Mouse (Mus musculus): Measurements from ENCODE around the gene Olig3. TPM values are rescaled to one million over a fixed set of nuclear protein-coding genes. Genes with fewer than 3 reads are reported as not detected.

Olig3 gene
- polyA plus RNA-seq, 1 experiment = 0.09 TPM

DNA sequence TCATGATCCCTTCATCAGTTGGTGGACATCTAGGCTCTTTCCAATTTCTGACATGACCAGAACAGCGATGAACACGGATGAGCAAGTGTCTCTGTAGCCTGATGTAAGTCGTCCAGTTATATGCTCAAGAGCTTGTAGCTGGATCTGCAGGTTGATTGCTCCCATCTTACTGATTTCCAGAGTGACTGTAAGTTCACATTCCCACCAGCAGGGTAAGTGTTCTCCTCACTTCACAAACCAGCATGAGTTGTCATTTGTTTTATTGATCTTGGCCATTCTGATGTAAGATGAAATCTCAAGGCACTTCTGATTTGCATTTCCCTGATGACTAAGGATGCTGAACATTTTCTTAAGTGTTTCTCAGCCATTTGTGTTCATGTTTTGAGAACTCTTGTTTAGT lies 27.8 kb downstream of the Olig3 start:
- TF ChIP-seq CTCF (IDR thresholded peaks at IDR 0.05; ENCODE audit: control insufficient read depth, insufficient read depth, insufficient replicate concordance, low read depth, low read length) (no peak), POLR2A (IDR thresholded peaks at IDR 0.05; ENCODE audit: control insufficient read depth, low read depth, low read length) (no peak)
- Histone ChIP-seq H3K4me1 (ENCODE audit: control insufficient read depth, insufficient read depth, low read length) (no peaks in the 10 kb centered on the region), H3K27me3 (ENCODE audit: control insufficient read depth, insufficient read depth, low read length) (no peaks in the 10 kb centered on the region), H3K27ac (ENCODE audit: control insufficient read depth, insufficient read depth, low read depth, low read length) (no peak overlapping the region), H3K4me3 (ENCODE audit: control insufficient read depth, low read depth, low read length) (no peak overlapping the region), H3K36me3 (ENCODE audit: control insufficient read depth, insufficient read depth, low read length) (no peaks in the 10 kb centered on the region)

DNA sequence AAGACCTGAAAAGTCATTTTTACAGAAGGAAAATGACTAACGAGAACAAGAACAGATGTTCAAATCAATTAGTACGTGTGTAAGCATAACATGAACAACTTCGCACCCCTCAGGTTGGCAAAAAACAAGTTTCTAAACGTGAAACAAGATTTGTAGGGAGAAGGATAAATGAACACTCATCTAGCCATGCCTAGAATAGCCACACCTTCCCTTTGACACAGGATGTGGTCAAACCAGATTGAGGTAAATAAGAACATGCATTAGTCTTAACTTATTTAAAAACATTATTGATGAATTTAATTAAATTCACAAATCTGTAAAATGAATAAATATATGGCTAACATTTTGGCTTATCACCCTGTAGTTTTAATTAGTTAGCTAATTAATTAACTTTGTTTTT lies 35.5 kb downstream of the Olig3 start:
- H3K27me3 ChIP-seq (ENCODE audit: control insufficient read depth, insufficient read depth, low read length) = no peaks in the 10 kb centered on the region
- TF ChIP-seq CTCF (IDR thresholded peaks at IDR 0.05; ENCODE audit: control insufficient read depth, insufficient read depth, insufficient replicate concordance, low read depth, low read length) = no peak
- TF ChIP-seq POLR2A (IDR thresholded peaks at IDR 0.05; ENCODE audit: control insufficient read depth, low read depth, low read length) = no peak
- no peaks in the 10 kb centered on the region for H3K4me1 ChIP-seq (ENCODE audit: control insufficient read depth, insufficient read depth, low read length)
- H3K36me3 ChIP-seq (ENCODE audit: control insufficient read depth, insufficient read depth, low read length) = no peaks in the 10 kb centered on the region
- H3K27ac ChIP-seq (ENCODE audit: control insufficient read depth, insufficient read depth, low read depth, low read length) = no peak overlapping the region
- H3K4me3 ChIP-seq (ENCODE audit: control insufficient read depth, low read depth, low read length) = no peak overlapping the region

DNA sequence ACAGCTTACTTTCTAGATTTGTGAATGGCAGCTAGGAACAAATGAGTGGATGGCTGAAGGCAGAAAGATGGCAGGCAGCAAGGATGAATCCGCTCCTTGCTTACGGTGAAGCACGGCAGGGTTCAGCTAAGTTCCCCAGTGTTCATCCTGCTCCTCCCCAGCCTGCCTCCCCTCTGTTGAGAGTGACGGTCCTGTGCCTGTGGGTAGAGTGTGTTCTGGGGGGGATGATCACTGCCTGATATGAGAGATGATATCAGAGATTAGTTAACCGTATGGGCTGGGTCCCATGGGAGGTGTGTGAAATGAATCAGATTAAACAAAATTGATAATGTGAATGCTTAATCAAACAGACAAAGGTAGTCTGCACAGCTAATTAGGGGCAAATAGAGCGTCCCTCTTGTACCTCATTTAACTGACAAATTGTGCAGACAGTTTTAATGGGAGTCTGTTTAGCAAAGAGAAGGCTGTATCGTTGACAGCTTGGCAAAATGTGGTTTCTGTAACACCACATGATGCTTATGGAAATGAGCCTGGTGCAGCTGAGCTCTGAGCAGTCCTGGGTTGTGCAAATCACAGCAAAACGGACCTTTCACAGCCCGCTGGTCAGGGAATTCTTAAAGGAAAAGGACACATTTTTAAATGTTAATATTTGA lies 40.3 kb downstream of the Olig3 start:
- H3K27ac ChIP-seq (ENCODE audit: control insufficient read depth, insufficient read depth, low read depth, low read length) = no peak overlapping the region
- no peak overlapping the region for H3K4me3 ChIP-seq (ENCODE audit: control insufficient read depth, low read depth, low read length)
- TF ChIP-seq POLR2A (IDR thresholded peaks at IDR 0.05; ENCODE audit: control insufficient read depth, low read depth, low read length) (no peak), CTCF (IDR thresholded peaks at IDR 0.05; ENCODE audit: control insufficient read depth, insufficient read depth, insufficient replicate concordance, low read depth, low read length) (no peak)
- no peaks in the 10 kb centered on the region for H3K36me3 ChIP-seq (ENCODE audit: control insufficient read depth, insufficient read depth, low read length)
- H3K4me1 ChIP-seq (ENCODE audit: control insufficient read depth, insufficient read depth, low read length) = peaks cover 2% of the 10 kb centered on the region; the same call in 1 of the 2 replicates
- H3K27me3 ChIP-seq (ENCODE audit: control insufficient read depth, insufficient read depth, low read length) = no peaks in the 10 kb centered on the region

DNA sequence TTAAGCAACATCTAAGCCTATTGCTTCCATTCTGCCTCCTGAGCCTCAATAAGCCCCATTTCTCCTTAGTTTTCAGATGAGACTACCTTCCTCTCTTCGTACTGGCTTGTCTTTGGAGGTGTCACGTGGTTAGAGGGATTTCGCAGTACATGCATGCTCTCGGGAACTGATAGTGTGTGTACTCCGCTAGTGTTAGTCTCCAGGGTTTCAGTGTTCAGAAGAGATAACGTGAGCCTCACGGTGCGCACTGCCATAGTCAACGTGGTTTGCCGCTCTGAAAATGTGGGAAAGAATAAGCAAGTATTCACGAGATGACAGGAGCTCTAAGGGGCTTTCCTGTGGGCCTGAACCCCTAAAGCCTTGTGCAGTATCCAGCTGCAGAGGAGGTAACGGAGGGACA lies 41.1 kb downstream of the Olig3 start:
- Histone ChIP-seq H3K27ac (ENCODE audit: control insufficient read depth, insufficient read depth, low read depth, low read length) (no peak overlapping the region), H3K27me3 (ENCODE audit: control insufficient read depth, insufficient read depth, low read length) (no peaks in the 10 kb centered on the region), H3K4me3 (ENCODE audit: control insufficient read depth, low read depth, low read length) (no peak overlapping the region), H3K36me3 (ENCODE audit: control insufficient read depth, insufficient read depth, low read length) (no peaks in the 10 kb centered on the region), H3K4me1 (ENCODE audit: control insufficient read depth, insufficient read depth, low read length) (peaks cover 2% of the 10 kb centered on the region; the same call in 1 of the 2 replicates)
- TF ChIP-seq POLR2A (IDR thresholded peaks at IDR 0.05; ENCODE audit: control insufficient read depth, low read depth, low read length) = no peak
- TF ChIP-seq CTCF (IDR thresholded peaks at IDR 0.05; ENCODE audit: control insufficient read depth, insufficient read depth, insufficient replicate concordance, low read depth, low read length) = no peak

DNA sequence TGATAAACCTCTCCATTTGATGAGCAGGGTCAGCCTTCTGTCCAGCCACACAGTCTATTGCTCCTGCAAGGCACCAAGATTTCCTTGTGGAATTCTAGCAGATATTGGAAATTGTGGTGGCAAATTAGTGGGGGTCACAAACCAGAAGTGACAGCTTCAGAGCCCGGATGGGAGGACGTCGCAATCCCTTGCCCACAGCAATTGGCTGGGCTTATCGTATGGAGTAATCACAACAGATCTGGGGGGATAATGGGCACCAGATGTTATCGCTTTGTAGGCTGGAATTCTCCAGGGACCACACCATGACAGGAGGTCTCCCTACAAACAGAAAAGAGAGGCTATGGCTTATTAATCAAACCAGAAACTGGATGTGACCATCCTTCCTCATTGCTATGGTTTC lies 44.8 kb downstream of the Olig3 start:
- H3K36me3 ChIP-seq (ENCODE audit: control insufficient read depth, insufficient read depth, low read length) = no peaks in the 10 kb centered on the region
- H3K4me3 ChIP-seq (ENCODE audit: control insufficient read depth, low read depth, low read length) = no peak overlapping the region
- no peaks in the 10 kb centered on the region for H3K27me3 ChIP-seq (ENCODE audit: control insufficient read depth, insufficient read depth, low read length)
- H3K4me1 ChIP-seq (ENCODE audit: control insufficient read depth, insufficient read depth, low read length) = peaks cover 2% of the 10 kb centered on the region; the same call in 1 of the 2 replicates
- no peak for TF ChIP-seq POLR2A (IDR thresholded peaks at IDR 0.05; ENCODE audit: control insufficient read depth, low read depth, low read length)
- no peak for TF ChIP-seq CTCF (IDR thresholded peaks at IDR 0.05; ENCODE audit: control insufficient read depth, insufficient read depth, insufficient replicate concordance, low read depth, low read length)
- no peak overlapping the region for H3K27ac ChIP-seq (ENCODE audit: control insufficient read depth, insufficient read depth, low read depth, low read length)

DNA sequence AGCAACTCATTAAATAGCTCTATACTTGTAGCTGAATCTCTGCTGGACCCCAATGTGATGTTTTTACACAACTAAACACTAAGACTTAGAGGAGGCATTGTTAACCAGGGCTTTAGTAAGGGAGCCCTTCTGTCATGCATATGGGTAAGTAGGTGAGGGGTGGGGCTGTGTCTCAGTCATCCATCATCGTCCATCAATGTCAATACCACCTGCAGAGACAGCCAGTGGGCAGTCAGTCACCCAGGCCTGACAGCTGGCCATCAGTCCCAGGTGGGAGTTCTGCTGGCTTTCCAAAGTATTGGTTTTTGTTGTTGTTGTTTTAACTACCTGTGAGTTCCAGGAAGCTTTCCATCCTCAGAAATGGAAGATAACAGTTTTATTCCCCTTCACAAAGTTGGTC lies 48.1 kb downstream of the Olig3 start:
- Histone ChIP-seq H3K4me1 (ENCODE audit: control insufficient read depth, insufficient read depth, low read length) (no peaks in the 10 kb centered on the region), H3K4me3 (ENCODE audit: control insufficient read depth, low read depth, low read length) (no peak overlapping the region), H3K27me3 (ENCODE audit: control insufficient read depth, insufficient read depth, low read length) (no peaks in the 10 kb centered on the region), H3K27ac (ENCODE audit: control insufficient read depth, insufficient read depth, low read depth, low read length) (no peak overlapping the region), H3K36me3 (ENCODE audit: control insufficient read depth, insufficient read depth, low read length) (no peaks in the 10 kb centered on the region)
- TF ChIP-seq POLR2A (IDR thresholded peaks at IDR 0.05; ENCODE audit: control insufficient read depth, low read depth, low read length) = no peak
- TF ChIP-seq CTCF (IDR thresholded peaks at IDR 0.05; ENCODE audit: control insufficient read depth, insufficient read depth, insufficient replicate concordance, low read depth, low read length) = no peak

DNA sequence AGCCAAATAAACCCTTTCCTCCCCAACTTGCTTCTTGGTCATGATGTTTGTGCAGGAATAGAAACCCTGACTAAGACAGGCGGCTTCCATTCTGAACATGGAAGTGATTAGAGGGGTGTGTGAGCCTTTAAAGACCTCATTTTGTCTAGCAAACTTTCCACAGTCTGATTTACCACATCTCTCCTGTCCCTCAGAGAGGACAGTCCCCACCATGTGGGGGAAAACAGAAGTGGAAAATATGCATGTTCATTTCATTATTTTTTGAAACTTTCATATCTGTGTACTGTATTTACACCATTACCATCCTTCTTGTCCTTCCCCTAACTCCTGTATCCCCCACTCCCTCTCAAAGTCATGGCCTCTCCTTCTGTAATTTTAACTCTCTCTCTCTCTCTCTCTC lies 49.6 kb downstream of the Olig3 start:
- no peaks in the 10 kb centered on the region for H3K27me3 ChIP-seq (ENCODE audit: control insufficient read depth, insufficient read depth, low read length)
- H3K4me1 ChIP-seq (ENCODE audit: control insufficient read depth, insufficient read depth, low read length) = no peaks in the 10 kb centered on the region
- H3K36me3 ChIP-seq (ENCODE audit: control insufficient read depth, insufficient read depth, low read length) = no peaks in the 10 kb centered on the region
- TF ChIP-seq CTCF (IDR thresholded peaks at IDR 0.05; ENCODE audit: control insufficient read depth, insufficient read depth, insufficient replicate concordance, low read depth, low read length) (no peak), POLR2A (IDR thresholded peaks at IDR 0.05; ENCODE audit: control insufficient read depth, low read depth, low read length) (no peak)
- H3K27ac ChIP-seq (ENCODE audit: control insufficient read depth, insufficient read depth, low read depth, low read length) = no peak overlapping the region
- H3K4me3 ChIP-seq (ENCODE audit: control insufficient read depth, low read depth, low read length) = no peak overlapping the region
